Mouse (Mus musculus) Patski (cell line): ENCODE results near the gene Olfr638. TPM values are rescaled to one million over a fixed set of nuclear protein-coding genes. Genes with fewer than 3 reads are reported as not detected.
"Not testable (repeated sequence)": the region's sequence is repeated elsewhere in the genome, so short reads cannot be mapped to it uniquely, and the experiment has no call there.

Source experiments
- ATAC-seq: fragments of 100-300 bp; one replicate; pipeline ENCODE4 v1.8.0; 2021
- CTCF ChIA-PET: fragments of 350-600 bp; sonication (Branson Sonifier 250); formaldehyde crosslinking; loops from one replicate; lab custom pipeline; 2022; ENCODE audit warnings: inconsistent platforms; lab: Charles Lee
- POLR2A ChIA-PET: fragments of 350-600 bp; sonication (Branson Sonifier 250); formaldehyde crosslinking; loops from one replicate; lab custom pipeline; 2022; ENCODE audit warnings: antibody characterized with exemption, inconsistent platforms; lab: Charles Lee
- DNase-seq: peaks from one replicate; pipeline ENCODE4 v3.0.0-alpha.2; 2011; ENCODE audit warnings: low read depth, low spot score
- H3K27me3 ChIP-seq: fragments of 371-371 bp; one replicate; pipeline ENCODE4 v1.5.1; 2021
- CTCF ChIP-seq: fragments of 100-300 bp; IDR thresholded peaks from one replicate; pipeline ENCODE4 v1.5.1; 2021
- in situ Hi-C: fragments of 300-500 bp; cut with MboI; formaldehyde crosslinking; loops from 3 replicates; pipeline ENCODE4 v1.11.1; 2018; ENCODE audit warnings: low pct_unique_long_range_greater_than_20kb, mixed read lengths
- polyA plus RNA-seq: library from polyadenylated mRNA; unstranded; gene quantifications from one replicate; pipeline ENCODE4 v1.2.3, GENCODE M21; 2021

The Olfr638 gene
- polyA plus RNA-seq: not detected

DNA sequence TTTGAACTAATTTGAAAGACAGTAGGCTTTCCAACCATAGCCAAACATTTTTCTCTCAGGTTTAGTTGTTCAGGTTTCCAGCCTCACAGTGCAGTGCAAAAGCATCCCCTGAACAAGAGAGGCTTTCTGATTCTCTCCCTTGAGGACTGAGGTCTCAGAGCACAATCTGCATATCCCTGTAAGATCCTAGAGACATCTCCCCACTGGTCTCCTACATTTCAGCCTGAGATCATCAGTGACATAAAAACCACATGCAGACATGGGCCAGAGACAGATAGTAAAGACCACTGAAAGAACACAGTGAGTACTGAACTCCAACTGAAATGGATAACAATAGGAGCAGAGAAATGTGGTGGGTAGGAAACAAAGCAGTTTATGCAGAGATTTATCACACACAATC is at the start of gene Olfr638:
Gene Olfr638, plus strand, starts transcription at position 301 of the 400 bp plus-strand sequence.
- no peaks in the 10 kb centered on the region for H3K27me3 ChIP-seq
- in situ Hi-C loops: no loop called here
- ATAC-seq: no peak
- no peak for DNase-seq
- TF ChIP-seq CTCF: no peak
- ChIA-PET POLR2A (no interaction called here), CTCF (no interaction called here)

DNA sequence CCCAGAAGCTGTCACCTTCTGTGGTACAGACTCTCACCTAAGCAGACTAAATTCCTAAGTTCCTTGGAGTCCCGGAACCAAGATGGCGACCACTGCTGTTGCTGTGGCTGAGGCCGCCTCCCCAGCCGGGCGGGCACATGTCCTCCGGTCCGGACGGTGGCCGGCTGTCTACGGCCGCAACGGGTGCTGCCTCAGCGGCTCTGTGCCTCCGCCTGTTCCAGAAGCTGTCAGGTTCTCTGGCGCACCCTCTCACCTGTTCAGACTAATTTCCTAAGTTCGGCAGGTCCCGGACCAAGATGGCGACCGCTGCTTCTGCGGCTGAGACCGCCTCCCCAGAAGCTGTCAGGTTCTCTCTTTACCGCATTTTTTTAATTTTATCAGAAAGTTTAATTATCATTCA is 31.7 kb upstream of the Olfr638 start:
- H3K27me3 ChIP-seq, CTCF ChIA-PET, in situ Hi-C loops, POLR2A ChIA-PET: not testable (repeated sequence)
- peak; percentile 64 for DNase-seq
- peak; percentile 79 for ATAC-seq

DNA sequence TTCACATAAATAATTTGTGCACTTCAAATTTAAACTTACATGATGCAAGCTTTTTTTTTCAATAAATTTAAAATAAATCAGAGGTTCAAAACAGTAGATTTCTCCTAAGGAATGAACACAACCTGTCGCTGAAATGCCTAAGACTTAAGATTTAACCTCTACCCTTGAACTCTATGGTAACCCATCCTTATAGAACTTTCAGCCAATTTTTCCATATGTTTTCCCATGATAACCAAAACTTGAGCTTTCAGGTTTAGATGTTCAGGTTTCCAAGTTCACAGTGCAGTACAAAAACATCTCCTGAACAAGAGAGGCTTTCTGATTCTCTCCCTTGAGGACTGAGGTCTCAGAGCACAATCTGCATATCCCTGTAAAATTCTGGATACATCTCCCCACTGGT is 27.7 kb upstream of the Olfr638 start, which contains the start of gene Olfr635:
Gene Olfr635, plus strand, starts transcription at position 301 of the 400 bp plus-strand sequence.
- in situ Hi-C loops: no loop called here
- CTCF ChIA-PET: no interaction called here
- TF ChIP-seq CTCF: no peak
- POLR2A ChIA-PET: no interaction called here
- ATAC-seq (no peak), DNase-seq (no peak)
- no peaks in the 10 kb centered on the region for H3K27me3 ChIP-seq

DNA sequence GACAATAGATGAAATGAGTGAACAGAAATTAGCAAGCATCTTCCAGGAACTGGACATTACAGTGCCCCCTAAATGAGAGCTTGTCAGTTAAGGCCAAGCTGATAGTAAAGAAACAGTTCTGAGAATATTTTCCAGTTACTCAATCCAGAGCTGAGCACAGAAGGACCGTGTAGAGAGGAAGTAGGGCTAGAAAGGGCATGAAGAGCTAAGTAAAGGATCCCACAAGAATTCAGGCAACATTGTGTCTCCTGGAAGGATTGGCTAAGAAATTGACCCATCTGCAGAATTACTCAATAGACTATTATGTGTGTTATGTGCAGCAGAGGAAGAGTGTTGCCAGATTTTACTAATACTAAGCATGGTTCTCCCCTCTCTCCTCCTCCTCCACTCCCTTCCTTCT is 26.8 kb upstream of the Olfr638 start:
- no peak for TF ChIP-seq CTCF
- CTCF ChIA-PET: no interaction called here
- POLR2A ChIA-PET: no interaction called here
- DNase-seq (no peak), ATAC-seq (no peak)
- in situ Hi-C loops: no loop called here
- H3K27me3 ChIP-seq: no peaks in the 10 kb centered on the region

DNA sequence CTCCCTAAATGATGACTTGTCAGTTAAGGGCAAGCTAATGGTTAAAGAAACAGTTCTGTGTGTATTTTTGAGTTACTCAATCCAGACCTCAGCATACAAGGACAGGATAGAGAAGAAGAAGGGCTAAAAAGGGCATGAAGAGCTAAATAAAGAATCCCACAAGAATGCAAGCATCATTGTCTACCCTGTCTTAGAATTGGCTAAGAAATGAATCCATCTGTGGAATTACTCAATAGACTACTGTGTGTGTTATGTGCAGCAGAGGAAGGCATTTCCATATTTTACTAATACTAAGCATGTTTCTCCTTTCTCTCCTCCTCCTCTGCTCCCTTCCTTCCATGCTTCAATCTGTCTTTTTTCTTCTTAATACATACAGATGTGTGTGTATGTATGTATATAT is 578 bp downstream of the Olfr638 start:
- in situ Hi-C loops: no loop called here
- ATAC-seq (no peak), DNase-seq (no peak)
- ChIA-PET CTCF (no interaction called here), POLR2A (no interaction called here)
- H3K27me3 ChIP-seq: no peaks in the 10 kb centered on the region
- TF ChIP-seq CTCF: no peak

DNA sequence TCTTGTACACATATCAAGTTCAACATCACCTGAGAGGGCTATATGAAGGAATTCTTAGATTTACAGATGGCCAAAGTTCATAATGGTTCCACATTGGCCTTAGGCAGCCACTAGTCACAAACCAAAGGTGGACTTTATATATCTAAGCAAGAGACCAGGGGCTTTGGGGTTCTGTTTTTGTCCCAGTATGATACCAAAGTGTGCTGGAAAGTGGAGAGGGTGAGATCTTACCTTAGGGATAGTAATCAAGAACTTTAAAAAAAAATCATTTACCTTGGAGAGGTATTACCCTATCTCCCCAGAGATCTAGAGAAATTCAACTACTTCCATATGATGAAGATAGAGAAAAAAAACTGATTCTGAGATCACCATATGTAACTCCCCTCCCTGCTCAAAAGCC is 18.7 kb downstream of the Olfr638 start, which contains the start of gene Olfr639:
Gene Olfr639, minus strand, starts transcription at position 101 of the 400 bp plus-strand sequence.
- no peak for DNase-seq
- CTCF ChIA-PET: no interaction called here
- H3K27me3 ChIP-seq: no peaks in the 10 kb centered on the region
- TF ChIP-seq CTCF: no peak
- POLR2A ChIA-PET: no interaction called here
- in situ Hi-C loops: no loop called here
- ATAC-seq: no peak

DNA sequence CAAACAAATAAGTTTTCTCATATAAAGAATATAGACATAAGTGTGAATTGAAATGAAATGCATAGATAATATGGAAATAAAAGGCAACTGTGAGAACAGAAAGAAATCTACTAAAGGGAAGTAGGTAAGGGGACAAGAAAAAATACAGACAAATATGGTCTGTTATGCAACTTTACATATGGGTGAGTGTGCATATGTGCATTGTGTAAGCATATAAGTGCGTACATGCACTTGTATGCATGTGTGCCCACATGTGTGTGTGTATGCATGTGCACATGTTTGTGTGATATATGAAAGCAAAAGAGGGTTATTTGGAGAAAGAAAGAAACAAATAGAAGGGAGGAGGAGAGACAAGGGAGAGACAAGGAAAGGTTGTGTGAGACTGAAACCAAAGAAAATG is 20.4 kb downstream of the Olfr638 start:
- DNase-seq: no peak
- no peak for ATAC-seq
- TF ChIP-seq CTCF: no peak
- CTCF ChIA-PET: no interaction called here
- POLR2A ChIA-PET: no interaction called here
- H3K27me3 ChIP-seq: no peaks in the 10 kb centered on the region
- in situ Hi-C loops: no loop called here

DNA sequence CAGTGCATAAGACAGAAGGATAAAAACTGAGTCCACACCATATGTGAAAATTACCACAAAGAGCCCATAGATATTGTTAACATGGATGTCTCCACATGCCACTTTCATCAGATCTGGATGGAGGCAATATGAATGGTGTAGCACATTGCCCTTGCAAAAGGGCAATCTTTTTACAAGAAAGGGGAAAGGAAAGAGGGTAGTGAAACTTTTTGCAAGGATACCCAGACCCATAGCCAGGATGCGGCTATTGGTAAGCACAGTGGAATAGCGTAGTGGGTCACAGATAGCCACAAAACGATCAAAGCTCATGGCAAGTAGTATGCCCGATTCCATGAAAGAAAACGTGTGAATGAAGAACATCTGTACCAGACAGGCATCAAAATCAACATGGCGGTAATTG is 23.1 kb downstream of the Olfr638 start:
- TF ChIP-seq CTCF: no peak
- ChIA-PET CTCF (interaction anchor here (1.2 kb wide), 1 partner anchor 14 kb away, joined by 3 read pairs; the partner anchor contains the start of gene Olfr641), POLR2A (no interaction called here)
- ATAC-seq (no peak), DNase-seq (no peak)
- in situ Hi-C loops: no loop called here
- no peaks in the 10 kb centered on the region for H3K27me3 ChIP-seq

DNA sequence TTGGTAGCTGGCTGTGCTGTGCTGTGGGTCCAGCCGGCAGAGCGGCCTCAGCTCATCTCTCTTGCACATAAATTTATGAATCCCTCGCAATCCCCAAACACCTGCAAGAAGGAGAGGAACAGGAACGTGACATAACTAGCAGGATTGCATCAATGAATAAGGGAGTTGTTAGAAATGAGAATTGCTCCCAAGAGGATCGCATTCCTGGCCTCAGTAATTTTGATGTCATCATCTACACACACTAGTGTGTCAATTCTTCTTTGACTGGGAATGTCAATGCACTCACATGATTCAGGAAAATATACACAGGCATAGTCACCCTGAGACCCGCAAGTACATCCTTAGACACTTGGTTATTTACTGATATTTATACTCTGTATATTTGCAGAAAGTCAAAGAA is 26.9 kb downstream of the Olfr638 start, which contains the start of gene Olfr640:
Gene Olfr640, minus strand, starts transcription at position 101 of the 400 bp plus-strand sequence.
- no peak for DNase-seq

DNA sequence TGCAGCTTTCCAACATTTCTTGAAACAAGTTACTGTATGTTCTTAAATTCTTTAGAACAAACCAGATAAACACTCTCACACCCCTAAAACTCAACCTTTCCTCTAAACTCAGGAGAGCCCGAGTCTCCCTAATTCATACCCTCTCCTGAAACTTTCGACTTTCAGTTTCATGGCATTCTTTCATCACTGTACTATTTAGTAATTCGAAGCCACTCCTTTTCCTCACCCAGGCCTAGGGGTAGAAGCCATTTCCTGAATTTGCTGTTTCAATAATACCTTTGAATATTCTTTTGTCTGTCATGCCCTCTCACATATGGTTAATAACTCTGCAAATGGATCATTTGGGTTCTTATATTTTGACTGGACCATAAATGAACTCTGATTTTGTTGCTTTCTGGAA is 28.4 kb downstream of the Olfr638 start:
- TF ChIP-seq CTCF: no peak
- ATAC-seq (no peak), DNase-seq (no peak)
- in situ Hi-C loops: no loop called here
- ChIA-PET CTCF (interaction anchor here (2.2 kb wide), 1 partner anchor 9 kb away, joined by 5 read pairs; no protein-coding TSS in a partner anchor), POLR2A (no interaction called here)
- no peaks in the 10 kb centered on the region for H3K27me3 ChIP-seq

More for the DNA sequence above, 26.9 kb downstream of the Olfr638 start, which contains the start of gene Olfr640:
- POLR2A ChIA-PET: no interaction called here
- CTCF ChIA-PET: interaction anchor here (2.2 kb wide), 1 partner anchor 11 kb away, joined by 5 read pairs; no protein-coding TSS in a partner anchor
- no peaks in the 10 kb centered on the region for H3K27me3 ChIP-seq
- in situ Hi-C loops: no loop called here
- ATAC-seq: no peak
- TF ChIP-seq CTCF: no peak

DNA sequence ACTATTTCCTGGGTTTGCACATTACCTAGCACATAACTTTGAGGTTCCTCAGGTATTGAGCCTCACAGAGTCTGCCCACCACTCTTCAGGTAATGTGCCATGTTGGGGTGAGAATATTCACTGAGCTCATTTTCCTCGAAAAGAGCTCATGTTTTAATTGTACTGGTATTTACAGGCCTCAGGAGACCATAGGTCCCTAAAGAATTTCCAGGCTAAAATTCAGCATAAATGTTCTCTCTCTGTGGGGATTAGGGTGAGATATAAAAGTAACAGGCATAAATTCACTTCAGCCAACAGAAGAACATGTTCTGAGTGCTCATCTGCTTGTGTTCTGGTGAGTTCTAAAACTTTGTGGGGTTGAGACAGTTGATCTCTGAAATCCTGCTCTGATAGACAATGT is 36.6 kb downstream of the Olfr638 start, which contains the start of gene Olfr641:
Gene Olfr641, plus strand, starts transcription at position 301 of the 400 bp plus-strand sequence.
- DNase-seq (no peak), ATAC-seq (no peak)
- POLR2A ChIA-PET: no interaction called here
- in situ Hi-C loops: no loop called here
- H3K27me3 ChIP-seq: no peaks in the 10 kb centered on the region
- TF ChIP-seq CTCF: no peak
- CTCF ChIA-PET: interaction anchor here (1.2 kb wide), 1 partner anchor 13 kb away, joined by 3 read pairs; no protein-coding TSS in a partner anchor

DNA sequence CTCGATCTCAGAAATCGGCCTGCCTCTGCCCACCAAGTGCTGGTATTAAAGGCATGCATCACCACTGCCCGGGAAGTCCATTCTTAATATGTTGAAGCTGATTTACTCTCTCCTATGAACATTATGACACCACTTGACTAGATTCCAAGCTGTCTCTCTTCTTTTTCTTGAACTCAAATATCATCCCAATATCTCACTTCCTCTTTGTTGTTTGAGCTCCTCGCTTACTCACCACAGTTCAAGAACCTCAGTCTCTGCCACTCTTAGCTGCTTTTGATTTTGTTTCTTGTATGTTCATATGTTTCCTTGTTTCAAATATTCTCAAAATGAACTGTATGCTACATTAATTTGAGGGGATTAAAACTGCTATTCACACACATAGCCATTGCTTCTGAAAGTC is 52.2 kb downstream of the Olfr638 start:
- in situ Hi-C loops: no loop called here
- ATAC-seq (no peak), DNase-seq (no peak)
- H3K27me3 ChIP-seq: no peaks in the 10 kb centered on the region
- POLR2A ChIA-PET: no interaction called here
- CTCF ChIA-PET: no interaction called here
- no peak for TF ChIP-seq CTCF
